Mouse (Mus musculus) thymus, postnatal 25 days (tissue): ENCODE measurements around the gene Cox4i2.

Source experiments
- DNase-seq: peaks from one replicate; pipeline ENCODE4 v3.0.0; 2022

Gene Cox4i2

DNA sequence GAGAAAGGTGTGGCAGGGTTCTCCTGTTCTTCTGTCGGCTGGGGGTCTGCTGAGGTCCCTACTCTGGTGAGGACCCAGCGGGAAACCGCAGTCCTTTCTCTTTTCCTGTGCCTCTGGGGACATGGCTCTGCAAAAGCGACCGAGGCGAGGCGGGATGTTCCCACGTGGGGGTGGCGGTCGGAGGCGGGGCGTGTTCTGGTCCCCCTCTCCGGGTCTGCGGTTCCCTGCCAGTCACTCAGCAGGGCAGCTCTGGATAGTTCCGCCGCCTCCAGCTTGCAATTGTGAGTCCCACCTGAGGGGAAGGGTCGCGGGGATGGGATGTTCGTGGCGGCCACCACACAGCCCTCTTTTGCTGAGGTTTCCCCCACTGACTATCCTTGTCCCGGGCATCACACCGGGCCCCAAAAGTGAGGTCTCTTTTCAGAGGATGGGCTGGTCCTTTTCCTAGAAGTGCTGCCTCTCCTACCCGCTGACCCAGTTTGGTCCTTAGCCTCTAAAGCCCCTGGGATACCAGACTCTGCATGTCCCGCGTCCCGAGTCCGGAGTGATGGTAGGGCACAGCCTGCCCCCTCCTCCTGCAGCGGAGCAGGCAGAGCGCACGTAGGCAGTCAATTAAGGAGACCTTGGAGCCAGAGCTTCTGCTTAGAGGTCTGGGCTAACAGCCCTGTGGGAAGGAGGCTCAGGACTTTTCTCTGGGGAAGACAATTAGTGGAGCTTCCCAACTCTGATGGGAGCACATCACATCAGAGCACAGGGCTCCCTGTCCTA is at the start of gene Cox4i2:
Cox4i2 (plus strand) TSS at position 230 of the 768 bp plus-strand sequence.
- peak; percentile 54 for DNase-seq

DNA sequence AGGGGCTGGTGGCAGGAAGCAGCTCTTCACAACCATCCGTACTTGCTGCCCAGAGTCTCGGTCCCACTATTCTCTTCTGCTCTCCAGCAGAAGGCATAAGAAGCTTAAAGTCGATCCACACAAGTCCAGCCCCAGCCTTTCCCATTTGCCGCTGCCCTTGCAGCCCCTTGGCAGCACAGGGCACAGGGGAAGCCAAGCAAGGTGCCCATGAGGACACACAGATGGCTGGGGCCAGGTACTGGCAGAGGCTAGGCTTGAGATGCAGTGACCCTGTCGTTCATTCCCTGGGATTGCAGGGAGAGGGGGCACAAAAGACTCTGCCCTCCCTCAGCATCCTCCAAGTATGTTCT is 49.7 kb upstream of the Cox4i2 start:
- no peak for DNase-seq

DNA sequence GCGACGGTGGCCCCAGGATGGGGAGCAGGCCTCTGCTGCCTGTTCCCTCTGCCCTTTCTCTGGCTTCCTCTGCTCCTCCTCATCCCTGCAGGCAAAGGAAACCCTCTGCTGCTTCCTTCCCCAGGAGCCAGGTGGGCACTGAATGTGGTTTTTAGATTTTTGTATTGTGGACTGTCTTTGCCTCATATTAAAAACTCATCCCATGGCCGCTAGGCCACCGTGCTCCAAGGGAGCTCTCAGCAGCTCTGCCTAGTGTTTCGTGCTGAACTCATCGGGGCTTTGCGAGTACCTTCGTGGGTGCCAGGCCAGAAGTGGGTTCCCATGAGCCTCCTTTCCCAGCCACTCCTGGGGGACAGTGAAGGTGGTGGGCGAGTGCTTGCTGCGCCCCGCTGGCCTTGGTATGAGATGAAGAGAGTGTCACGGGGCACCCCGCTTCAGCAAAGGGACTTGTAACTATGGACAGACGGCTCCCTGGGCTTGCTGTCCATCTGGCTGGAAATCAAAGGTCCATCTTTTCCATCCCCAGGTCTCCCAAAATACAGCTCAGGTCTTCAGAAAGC is 49.1 kb upstream of the Cox4i2 start:
- no peak for DNase-seq

DNA sequence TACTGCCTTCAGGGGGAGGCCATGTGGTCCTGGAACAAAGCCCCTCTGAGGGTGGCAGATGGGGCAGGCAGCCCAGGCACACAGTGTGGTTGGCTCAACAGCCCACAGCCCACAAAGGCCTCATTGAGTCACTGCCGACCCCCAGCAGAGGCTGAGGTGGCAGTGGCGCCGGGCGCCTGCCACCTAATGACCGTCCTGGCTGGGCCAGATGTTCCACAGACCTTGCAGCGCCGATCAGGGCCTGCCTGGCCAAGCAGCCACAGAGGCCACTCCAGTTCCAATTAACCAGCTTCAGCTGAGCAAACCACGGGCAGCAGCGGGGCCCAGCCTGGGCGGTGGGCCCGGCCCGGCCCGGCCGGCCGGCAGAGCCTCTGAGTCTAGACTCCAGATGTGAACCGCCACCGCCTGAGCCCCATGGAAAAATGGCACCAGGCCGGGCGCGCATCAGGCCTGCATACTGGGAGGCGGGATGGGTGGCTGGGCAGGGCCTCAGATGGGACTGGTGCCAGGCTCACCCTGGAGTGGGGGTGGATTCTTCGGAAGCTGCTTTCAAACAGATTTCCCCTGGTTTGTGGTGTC is 47.9 kb upstream of the Cox4i2 start:
- DNase-seq, result no peak

DNA sequence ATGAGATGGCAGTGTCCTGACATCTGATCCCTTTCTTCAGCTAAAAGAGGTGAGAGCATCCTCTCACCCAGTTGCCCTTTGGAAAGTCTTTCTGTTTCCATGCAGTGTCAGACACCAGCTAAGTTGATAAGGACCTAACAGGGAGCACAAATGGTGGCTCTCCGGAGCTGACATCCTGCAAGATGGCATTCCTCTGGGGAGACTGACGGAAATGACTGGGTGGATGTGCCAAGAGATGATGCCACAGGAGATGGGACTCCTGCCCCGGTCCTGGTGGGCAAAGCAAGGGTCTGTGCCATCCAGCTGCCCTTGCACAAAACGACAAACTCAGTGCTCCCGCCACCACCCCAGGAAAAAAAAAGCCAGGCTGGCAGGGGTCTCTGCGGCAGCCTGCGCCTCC is 46.8 kb upstream of the Cox4i2 start:
- no peak for DNase-seq

DNA sequence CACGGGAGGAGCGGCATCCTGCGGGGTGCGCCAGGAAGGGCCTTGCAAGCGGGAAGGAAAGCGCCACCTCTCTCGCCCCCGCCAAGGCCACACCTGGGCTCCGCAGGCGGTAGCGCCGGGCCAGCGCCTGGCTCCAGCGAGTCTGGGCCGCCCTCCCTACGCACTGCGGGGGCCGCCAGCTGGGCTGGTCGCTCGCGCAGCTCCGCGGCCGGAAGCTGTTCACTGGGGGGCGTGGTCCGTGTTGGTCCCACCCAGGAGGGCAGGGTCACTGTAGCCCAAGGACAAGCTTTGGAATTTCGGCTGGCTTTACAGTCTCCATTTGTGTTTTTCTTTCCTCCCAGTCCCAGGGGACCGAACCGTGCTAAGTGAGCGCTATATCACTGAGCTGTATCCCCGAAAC is 46.3 kb upstream of the Cox4i2 start:
- DNase-seq, result peak; percentile 17

DNA sequence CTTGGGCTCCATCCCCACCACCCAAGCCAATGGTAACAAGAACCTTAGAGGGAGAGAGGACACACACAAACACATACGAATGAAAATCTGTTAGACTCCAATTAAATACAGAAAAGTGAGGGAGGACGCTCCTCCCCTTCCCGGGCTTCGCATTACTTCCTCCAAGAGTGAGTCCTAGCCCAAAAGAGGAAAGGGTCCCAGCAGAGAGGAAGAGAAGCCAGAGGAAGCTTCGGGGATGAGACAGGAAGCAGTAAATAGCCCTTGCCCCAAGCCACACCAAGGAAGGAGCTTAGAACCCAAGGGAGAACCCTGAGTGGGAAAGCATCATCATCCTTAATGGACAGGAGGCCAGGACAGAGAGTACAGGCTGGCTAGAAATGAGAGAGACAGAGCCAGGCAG is 44.9 kb upstream of the Cox4i2 start:
- no peak for DNase-seq

DNA sequence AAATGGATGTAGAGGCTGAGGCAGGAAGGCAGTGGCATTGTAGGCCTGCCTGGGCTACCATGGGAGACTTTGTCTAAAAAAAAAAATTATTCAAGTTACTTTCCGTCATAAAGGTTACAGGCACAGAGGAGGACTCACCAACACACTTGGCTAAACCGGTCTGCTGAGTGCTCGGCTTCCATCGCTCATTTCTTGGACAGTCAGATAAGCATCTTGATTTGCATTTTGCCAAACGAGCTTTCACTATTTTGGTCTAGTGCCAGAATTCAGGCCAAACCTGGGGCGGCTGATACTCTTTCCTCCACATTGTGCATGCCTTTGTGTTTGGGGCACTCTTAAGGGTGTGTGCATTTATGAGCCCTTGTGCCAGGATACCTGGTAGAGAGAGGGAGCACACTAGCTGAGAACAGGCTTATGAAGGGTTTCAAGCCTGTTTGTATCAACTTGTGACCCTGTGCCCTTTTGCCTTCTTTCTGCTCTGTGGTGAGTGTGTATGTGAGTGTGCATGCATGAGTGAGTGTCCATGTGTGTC is 37.7 kb upstream of the Cox4i2 start:
- no peak for DNase-seq

DNA sequence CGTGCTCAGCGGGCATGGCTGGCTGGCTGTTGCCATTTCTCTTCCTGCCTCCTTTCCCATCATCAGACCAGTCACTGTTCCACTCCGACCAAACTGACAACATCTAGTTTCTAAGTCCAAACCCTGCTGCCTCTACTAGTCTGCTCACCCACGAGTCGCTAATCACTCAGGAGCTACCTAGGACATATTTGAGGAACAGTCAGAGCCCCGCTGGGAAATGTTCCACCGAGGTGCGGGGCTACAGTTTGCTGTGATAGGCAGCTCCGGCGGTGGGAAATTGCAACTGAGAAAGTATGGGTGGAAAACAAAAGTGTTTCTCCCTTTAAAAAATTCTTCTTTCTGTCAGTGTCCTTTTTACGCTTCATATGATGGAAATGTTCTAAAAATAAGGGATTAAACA is 36.3 kb upstream of the Cox4i2 start:
- no peak for DNase-seq

DNA sequence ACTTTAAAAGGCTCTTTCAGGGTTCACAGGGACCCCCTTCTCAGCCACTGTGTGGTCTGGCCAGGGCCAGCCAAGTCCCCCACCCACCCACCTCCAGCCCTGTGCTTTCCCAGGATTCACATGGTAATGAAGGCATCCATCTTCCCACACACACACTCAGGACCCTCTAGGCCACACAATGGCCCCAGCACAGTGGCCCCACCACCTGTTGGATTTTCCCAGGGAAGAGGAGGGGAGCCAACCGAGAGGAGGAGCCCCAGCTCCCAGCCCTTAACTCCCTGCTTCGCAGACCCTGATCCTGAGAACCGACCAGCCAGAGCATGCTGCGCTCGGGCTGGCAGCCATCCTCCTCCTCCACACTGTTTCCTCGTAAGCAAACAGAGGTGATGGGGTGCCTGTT is 35.9 kb upstream of the Cox4i2 start:
- no peak for DNase-seq

DNA sequence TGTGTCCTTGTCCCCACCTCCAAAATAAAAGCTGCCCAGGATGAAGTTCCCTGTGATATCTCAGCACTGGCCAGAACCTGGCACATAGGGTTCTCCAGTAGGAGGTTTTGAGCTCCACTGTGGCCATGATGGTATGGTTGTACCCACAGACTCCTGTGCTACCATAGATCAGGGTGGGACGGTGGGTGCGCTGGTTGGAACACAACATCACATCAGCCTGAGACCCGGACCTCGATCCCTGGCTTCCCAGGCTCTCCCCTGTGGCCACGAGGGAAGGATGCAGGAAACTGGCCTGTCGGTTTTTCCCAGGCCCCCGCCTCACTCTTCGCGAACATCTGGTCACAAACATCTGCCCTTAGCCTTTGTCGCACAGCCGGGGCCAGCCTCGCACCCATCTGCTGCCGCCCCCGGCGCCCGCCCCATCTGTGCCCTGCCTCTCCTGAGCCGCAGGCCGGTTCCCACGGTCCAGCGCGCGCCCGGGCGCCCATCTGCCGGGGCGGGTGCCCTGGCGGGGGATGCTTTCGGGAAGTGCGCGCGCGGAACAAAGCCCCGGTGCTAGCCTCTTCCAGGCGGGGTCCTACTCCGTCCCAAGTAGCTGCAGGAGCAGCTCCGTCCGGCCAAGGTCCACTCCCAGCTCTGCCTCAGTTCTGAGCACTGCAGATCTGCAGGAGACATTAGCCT is 30.2 kb upstream of the Cox4i2 start:
- DNase-seq, result peak; percentile 31

DNA sequence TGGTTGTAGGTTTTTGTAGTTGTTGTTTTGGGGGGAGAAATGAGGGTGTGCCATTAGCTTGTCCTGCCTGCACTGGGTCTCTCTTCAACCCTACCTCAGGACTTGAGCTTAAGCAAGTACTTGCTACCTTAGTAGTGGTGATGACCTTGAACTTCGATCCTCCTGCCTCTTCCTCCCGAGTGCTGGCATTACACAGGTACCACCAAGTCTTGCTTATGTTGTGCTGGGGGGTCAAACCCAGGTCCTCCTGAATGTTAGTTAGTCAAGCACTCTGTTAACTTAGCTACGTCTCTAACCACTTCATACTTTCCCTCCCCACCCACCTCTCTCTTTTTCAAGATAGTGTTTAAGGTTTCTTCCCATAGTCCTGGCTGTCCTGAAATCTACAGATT is 29.6 kb upstream of the Cox4i2 start:
- DNase-seq, result no peak

DNA sequence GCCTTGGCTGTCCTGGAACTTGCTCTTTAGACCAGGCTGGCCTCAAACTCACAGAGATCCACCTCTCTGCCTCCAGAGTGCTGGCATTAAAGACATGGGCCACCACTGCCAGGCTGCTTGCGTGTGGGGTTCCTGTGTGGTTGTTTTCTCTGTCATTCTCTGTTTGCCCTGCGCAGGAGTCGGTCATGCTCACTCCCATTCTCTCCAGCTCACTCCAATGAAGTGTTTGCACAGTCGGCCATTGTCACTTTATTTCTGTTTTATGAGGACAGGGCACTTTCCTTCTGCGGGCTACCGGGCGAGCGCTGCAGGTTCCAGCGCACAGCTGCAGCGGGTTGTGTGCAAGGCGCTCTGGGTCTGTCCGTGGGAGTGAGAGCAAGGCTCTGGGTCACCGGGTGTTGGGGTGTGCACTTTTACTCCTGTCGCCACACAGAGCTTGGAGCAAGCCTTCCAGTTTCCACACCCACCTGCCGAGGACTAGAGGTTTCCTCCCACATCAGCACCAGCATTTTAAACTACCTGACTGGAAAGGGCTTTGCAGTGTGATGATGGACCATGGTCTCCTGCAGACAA is 28.7 kb upstream of the Cox4i2 start:
- no peak for DNase-seq

DNA sequence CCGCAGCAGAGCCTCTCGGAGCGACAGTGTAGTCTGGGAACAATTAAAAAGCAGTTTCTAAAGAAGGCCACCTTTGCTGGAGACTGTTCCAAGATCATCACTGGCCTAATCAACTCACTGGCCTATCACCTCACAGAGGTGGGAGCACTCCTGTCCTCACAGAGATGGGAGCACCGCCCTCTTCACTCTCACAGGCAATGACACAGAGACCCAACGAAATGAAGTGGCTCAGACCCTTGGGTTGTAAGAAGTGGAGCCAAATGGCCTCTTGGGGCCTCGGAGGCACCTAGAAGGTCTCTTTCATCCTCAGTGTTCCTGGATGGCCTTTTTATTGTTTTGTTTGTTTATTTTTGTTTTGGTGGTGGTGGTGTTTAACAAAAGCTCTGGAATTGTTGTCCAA is 27.8 kb upstream of the Cox4i2 start:
- DNase-seq, result no peak

DNA sequence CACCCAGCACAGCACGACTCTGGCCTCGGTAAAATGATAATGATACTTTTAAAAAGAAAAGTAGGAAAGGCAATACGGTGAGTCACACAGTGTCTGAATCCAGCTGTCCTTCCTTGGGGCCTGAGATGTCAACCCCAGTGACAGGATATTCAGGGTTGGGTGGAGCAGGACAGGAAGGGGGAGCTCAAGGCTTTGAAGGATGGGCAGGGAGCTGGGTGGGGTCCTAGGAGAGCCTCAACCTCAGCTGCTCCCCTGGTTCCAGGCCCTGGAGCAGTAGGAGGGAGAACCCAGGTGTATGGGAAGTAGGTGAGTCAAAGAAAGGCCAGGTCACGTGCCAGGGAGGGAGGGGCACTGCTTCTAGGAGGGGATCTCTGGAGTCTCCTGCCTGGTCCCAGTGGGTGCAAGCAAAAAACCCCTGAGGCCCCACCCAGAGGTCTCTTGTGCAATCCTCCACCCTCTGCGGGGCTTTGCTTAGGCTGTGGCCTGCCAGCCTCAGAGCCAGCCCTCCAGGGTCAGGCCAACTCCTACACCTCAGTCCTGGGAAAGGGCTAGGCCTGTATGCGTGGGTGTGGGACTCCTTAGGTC is 27.1 kb upstream of the Cox4i2 start:
- DNase-seq, result no peak

DNA sequence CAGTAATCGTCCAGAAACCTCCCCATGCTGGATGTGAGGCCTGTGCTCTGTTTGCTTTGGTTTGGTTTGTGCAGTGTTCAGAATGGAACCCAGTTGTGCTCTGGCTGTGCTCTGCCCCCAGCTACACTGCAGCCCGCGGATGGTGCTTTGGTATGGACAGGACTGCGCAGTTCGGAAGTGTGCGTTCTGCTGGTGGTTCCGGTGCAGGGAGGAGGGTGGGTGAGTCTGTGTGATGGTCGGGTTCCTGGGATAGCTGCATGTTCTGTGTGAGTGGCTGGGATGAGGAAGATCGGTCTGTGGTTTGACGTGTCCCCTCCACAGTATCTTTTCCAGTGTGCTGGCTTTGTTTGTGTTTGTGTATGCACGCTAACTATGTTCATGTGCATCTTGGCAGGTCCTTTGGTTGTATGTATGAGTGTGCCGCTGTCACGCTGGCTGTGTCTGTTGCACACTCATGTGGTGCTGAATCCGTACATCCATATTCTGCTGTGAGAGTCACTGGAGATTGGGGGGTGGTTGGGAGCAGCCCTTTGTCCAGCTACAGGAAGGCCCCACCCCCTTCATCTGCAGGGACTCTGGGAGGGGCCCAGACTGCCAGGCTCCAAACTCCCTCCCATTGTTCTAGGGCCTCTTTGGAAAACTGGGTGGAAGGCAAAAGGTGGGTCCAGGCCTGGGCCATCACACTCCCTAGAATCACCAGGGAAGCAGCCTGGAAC is 26.0 kb upstream of the Cox4i2 start:
- DNase-seq, result no peak

DNA sequence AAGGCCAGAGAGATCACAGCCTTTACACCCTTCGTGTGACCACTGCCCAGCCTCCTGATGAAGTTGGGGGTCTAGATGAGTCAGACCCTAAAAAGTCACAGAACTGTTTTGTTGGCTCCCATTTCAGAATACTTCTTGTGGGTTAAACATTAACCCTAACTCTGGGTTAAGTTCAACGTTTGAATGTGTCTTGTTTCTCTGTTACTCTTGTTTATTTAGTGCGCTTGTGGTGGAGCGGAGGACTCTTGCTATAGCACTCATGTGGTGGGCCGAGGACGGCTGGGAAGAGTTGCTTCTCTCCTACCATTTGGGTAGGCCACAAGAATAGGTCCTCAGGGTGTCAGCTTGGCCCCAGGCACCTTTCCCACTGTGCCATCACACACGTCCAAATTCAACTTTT is 25.4 kb upstream of the Cox4i2 start:
- DNase-seq, result no peak

DNA sequence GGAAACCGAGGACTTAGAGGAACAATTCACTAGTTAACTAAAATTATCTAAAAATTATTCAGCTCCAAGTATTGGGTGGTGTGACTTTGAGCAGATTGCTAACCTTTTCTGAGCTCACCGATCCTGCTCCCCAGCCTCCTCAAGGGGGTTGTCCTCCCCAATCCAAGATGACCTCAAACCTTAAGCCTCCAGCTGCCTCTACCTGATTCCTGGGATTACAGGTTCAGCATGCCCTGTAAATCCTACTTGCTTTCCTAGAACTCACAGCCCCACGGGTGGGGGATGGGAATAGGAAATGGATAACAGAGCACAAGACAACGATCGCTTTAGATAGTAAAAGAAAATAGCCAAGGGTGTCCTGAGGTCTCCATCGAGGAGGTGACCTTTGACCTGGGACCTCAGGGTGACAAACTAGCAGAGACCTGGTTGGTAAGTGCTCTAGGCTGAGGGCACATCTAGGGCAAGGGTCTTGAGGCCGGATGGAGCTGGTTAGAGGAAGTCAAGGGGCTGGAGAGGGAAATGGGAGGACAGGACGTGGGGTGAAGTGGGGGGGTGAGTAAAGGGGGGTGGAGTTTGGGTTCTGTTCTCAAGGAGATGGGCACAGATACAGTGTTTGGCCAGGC is 24.8 kb upstream of the Cox4i2 start:
- no peak for DNase-seq

DNA sequence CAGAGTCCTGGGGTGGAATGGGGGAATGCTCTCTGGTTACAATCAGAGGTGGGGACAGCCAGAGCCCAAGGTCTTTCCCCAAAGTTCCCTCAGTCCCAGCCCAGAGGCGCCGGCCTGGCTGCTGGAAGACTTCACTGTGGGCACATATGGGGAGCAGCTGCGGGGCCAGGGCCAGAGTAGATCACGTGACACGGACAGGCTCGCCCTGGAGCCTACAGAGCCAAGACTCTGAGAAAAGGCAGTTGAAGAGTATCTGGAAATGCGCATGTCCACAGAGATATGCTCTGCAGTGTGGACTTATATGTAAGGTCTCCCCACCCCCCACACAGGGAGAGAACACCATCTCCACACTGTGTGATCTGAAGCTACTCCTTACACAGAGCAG is 24.3 kb upstream of the Cox4i2 start:
- DNase-seq, result no peak

DNA sequence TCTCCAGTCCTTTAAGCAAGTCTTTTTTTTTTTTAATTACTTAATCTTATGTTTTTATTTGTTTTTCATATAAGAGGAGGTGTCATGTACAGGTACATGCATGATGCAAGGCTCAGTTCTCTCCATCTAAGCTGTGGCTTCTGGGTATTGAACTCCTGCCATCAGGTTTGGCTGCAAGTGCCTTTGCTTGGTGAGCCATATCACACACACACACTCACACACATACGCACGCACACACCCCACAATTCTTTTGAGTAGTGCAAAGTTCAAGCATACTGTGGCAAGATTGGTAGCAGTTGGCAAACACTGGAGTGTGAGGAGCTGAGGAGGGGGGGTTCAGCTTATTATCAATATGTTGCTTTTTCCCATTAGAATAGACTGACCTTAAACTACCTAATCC is 20.8 kb upstream of the Cox4i2 start:
- no peak for DNase-seq

DNA sequence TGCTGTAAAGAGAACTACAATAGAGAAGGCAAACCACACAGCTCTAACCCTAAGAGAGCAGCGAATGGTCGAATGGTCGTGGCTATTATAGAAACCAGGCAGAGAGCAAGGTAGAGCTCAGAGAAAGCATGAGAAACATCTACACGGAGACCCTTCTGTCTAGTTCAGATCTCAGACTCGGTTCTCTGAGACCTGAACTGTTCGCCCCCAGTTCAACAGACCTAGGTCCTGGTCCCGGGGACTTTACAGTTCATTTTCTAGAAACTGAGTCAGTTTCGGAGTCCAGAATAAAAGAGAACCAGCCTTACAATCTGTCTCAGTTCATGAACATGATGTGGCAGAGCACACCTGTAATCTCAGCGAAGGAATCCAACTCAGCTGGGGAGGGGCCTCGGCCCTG is 19.5 kb upstream of the Cox4i2 start:
- DNase-seq, result no peak

DNA sequence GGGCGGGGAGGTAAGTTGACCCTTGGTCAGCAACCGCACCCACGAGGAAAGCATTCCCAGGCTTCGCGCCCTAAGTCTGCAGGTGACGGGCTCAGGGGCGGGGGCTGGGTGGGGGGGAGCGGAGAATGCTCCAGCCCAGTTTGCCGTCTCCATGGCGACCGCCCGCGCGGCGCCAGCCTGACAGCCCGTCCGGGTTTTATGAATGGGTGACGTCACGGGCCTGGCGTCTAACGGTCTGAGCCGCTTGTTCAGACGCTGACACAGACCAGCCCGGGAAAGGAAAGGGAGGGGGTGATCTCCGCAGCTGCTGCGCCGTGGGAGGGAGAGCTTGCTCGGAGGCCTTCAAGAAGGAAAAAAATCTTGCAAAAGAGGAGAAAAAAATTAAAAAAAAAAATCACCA is 19.0 kb upstream of the Cox4i2 start:
- peak; percentile 77 for DNase-seq
